Mouse (Mus musculus) ES-E14 (cell line): Measurements from ENCODE around the gene Zfp612.

Experiments
- HCFC1 ChIP-seq: IDR thresholded peaks from 2 replicates; pipeline ENCODE4 v1.6.1; 2012; ENCODE audit warnings: low read length, inconsistent platforms, borderline replicate concordance; ENCODE audit not compliant: insufficient read depth
- MAFK ChIP-seq: IDR thresholded peaks from 2 replicates; pipeline ENCODE4 v1.6.1; 2014; ENCODE audit warnings: mild to moderate bottlenecking, low read depth, low read length, inconsistent platforms; ENCODE audit not compliant: insufficient read depth
- ZC3H11A ChIP-seq: IDR thresholded peaks from 2 replicates; pipeline ENCODE4 v1.6.1; 2012; ENCODE audit warnings: low read depth, mild to moderate bottlenecking, inconsistent platforms, low read length, borderline replicate concordance
- ZNF384 ChIP-seq: IDR thresholded peaks from 2 replicates; pipeline ENCODE4 v1.6.1; 2012; ENCODE audit warnings: low read depth, low read length, inconsistent platforms

DNA sequence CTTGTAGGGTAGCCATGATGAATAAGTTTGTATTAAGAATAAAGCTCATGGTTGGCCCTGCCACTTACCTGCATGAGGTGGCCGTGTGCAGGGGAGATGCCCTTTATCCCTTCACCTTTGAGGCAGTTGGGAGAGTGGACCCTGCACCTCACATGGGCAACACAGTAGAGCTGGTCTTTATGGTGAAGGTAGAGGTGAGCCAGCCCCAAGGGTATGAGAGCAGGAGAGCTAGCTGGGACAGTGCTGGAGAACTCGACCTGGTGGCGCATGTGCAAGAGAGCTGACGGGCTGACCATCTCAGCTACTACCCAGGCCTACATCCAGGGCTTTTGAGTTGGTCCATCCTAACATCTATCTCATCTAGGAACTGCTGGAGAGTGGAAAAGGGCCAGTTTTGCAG lies 13.9 kb upstream of the Zfp612 start:
- TF ChIP-seq HCFC1 (no peak), ZC3H11A (no peak), ZNF384 (no peak), MAFK (no peak)
